ENCODE assay signal across 11 mouse cellular contexts in the genomic region with DNA sequence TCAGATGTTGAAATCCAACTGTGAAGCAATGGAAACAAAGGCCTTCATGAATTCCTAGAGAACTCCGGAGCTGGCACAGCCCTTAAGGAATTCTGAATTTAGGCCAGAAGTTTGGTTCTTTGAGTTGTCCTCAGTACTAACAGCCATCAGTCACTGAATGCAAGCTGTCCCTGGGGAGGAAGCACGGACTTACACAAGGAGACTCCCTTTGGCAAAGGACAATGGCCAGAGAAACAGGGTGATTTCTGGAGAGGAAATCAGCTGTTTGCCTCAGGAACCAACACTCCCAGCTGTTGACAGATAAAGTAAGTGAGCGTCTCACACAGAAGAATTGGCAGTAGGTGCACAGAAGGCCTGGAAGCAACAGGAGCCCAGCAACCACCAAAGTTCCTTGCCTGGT. TPM values are rescaled to one million over a fixed set of nuclear protein-coding genes. Genes with fewer than 3 reads are reported as not detected.
DNase-seq lines count a peak whose midpoint lies in the region; ATAC-seq and TF ChIP-seq lines count a peak whose summit lies in the region.
"Had no signal": no experiment of that assay in that cellular context is flagged by ENCODE, and none has a peak within 500 bp of the region (broad histone marks: within the 10 kb centered on the region; RNA-seq: fewer than 3 reads in every experiment).

No protein-coding gene starts in this region.

- no peak for TF ChIP-seq CTCF in liver, postnatal 0 days (IDR thresholded peaks at IDR 0.05; ENCODE audit: low read depth)
- no peak for TF ChIP-seq CTCF in kidney, adult 2 months (conservative IDR thresholded peaks at IDR 0.05; ENCODE audit: insufficient read depth, insufficient read length, low read depth, low read length)

- H3K27ac ChIP-seq in liver, postnatal 0 days (ENCODE audit: low read depth) = no peak overlapping the region
- H3K27ac ChIP-seq in kidney, adult 2 months (ENCODE audit: insufficient read depth, low read depth, low read length) = no peak overlapping the region
- H3K27ac ChIP-seq in forebrain, embryonic 11.5 days (ENCODE audit: low read depth, low read length) = no peak overlapping the region
- H3K27ac ChIP-seq: macrophage had no signal

- H3K4me3 ChIP-seq in liver, postnatal 0 days (ENCODE audit: low read depth, low read length) = no peak overlapping the region
- H3K4me3 ChIP-seq in kidney, adult 2 months (ENCODE audit: insufficient read depth, low read depth, low read length) = no peak overlapping the region
- H3K4me3 ChIP-seq in forebrain, embryonic 11.5 days (ENCODE audit: low read depth, low read length) = no peak overlapping the region

- TF ChIP-seq EP300 in liver, postnatal 0 days (IDR thresholded peaks at IDR 0.05; ENCODE audit: low read depth) = no peak

- no peak for TF ChIP-seq POLR2A in kidney, adult 2 months (IDR thresholded peaks at IDR 0.05; ENCODE audit: low read depth, low read length)

- ATAC-seq in liver, postnatal 0 days = peak; percentile 31; the same call in 1 of the 2 replicates
- ATAC-seq in granulocyte monocyte progenitor cell, adult 5-6 weeks (replicated peaks; ENCODE audit: poor library complexity, severe bottlenecking) = no peak
- ATAC-seq in forebrain, embryonic 11.5 days (replicated peaks; ENCODE audit: low FRiP score) = no peak

- no peaks in the 10 kb centered on the region for H3K9me3 ChIP-seq in liver, postnatal 0 days (ENCODE audit: low read length)
- H3K9me3 ChIP-seq in forebrain, embryonic 11.5 days (ENCODE audit: control insufficient read depth, low read length) = no peaks in the 10 kb centered on the region

- WGBS in liver, postnatal 0 days (ENCODE audit: insufficient replicate concordance) = 41% methylated on average over 3 of the region's 3 CpGs
- 52% methylated on average over 3 of the region's 3 CpGs for WGBS in kidney, adult 2 months
- 59% methylated on average over 3 of the region's 3 CpGs for WGBS in forebrain, embryonic 11.5 days

- no peak overlapping the region for H3K4me2 ChIP-seq in liver, postnatal 0 days (ENCODE audit: low read depth, low read length)
- H3K4me2 ChIP-seq in forebrain, embryonic 11.5 days (ENCODE audit: low read depth, low read length, severe bottlenecking) = no peak overlapping the region

- no peaks in the 10 kb centered on the region for H3K4me1 ChIP-seq in liver, postnatal 0 days (ENCODE audit: insufficient read depth)
- H3K4me1 ChIP-seq in kidney, adult 2 months (ENCODE audit: control insufficient read depth, insufficient read depth, low read length) = no peaks in the 10 kb centered on the region
- H3K4me1 ChIP-seq in forebrain, embryonic 11.5 days (replicated peaks; ENCODE audit: control insufficient read depth, insufficient read depth, low read length) = no peaks in the 10 kb centered on the region

- H3K27me3 ChIP-seq in liver, postnatal 0 days (ENCODE audit: insufficient read depth, low read length) = no peaks in the 10 kb centered on the region
- no peaks in the 10 kb centered on the region for H3K27me3 ChIP-seq in kidney, adult 2 months (replicated peaks; ENCODE audit: control insufficient read depth, insufficient read depth, low read length)
- H3K27me3 ChIP-seq in forebrain, embryonic 11.5 days (ENCODE audit: control insufficient read depth, insufficient read depth, low read length) = no peaks in the 10 kb centered on the region
- H3K27me3 ChIP-seq: CH12.LX had no signal

- H3K36me3 ChIP-seq in liver, postnatal 0 days (replicated peaks; ENCODE audit: insufficient read depth, low read length) = no peaks in the 10 kb centered on the region
- H3K36me3 ChIP-seq in kidney, adult 2 months (ENCODE audit: control insufficient read depth, insufficient read depth, low read length) = no peaks in the 10 kb centered on the region
- H3K36me3 ChIP-seq in forebrain, embryonic 11.5 days (ENCODE audit: control insufficient read depth, insufficient read depth, low read length) = no peaks in the 10 kb centered on the region

- no peak overlapping the region for H3K9ac ChIP-seq in liver, postnatal 0 days (replicated peaks)
- no peak overlapping the region for H3K9ac ChIP-seq in forebrain, embryonic 11.5 days (ENCODE audit: low read length)

- DNase-seq in liver, postnatal 0 days = no peak
- DNase-seq in liver = no peak
- DNase-seq in gastrocnemius, postnatal 10 days = peak; percentile 11
- peak; percentile 91 for DNase-seq in kidney, adult 2 months
- DNase-seq in mesoderm, embryonic 11.5 days (ENCODE audit: low read depth, low spot score) = peak; percentile 31
- DNase-seq in urinary bladder, adult 2 months (ENCODE audit: low spot score) = no peak
- no peak for DNase-seq in forebrain, embryonic 11.5 days (ENCODE audit: low spot score)
- DNase-seq: cerebellum, adult 2 months had no signal

RNA-seq across cellular contexts. Expression of a gene that starts 56.8 kb away (rescaled TPM):
- polyA plus RNA-seq in liver, postnatal 0 days (2015; fragmentation: Nextera tagmentation; extraction: Ambion mirVana) = 33.3 and 37.0 TPM in 2 replicates
- 10 to 100 TPM; 69.6 to 77.5 TPM for total RNA-seq in gastrocnemius, postnatal 10 days (2021)
- polyA plus RNA-seq in kidney, adult 2 months (2012; rRNA removed) = 12.3 and 13.3 TPM in 2 replicates
- 32.1 and 40.7 TPM in 2 replicates for total RNA-seq in granulocyte monocyte progenitor cell, adult 5-6 weeks (2014; fragmentation: Nextera tagmentation)
- 54.3 and 61.8 TPM in 2 replicates for total RNA-seq in granulocyte monocyte progenitor cell, adult 5-6 weeks (2017)
- polyA plus RNA-seq in urinary bladder, adult 2 months (2012; rRNA removed) = 38.5 and 49.5 TPM in 2 replicates
- polyA plus RNA-seq in forebrain, embryonic 11.5 days (2014; fragmentation: Nextera tagmentation; extraction: Ambion mirVana) = 81.8 and 83.3 TPM in 2 replicates

Comparison
In these comparisons a context has a peak if more than half of its experiments do, and no peak if none do; other contexts are left out.
1. DNase-seq: peak in gastrocnemius, postnatal 10 days (single experiment), kidney, adult 2 months (single experiment) and mesoderm, embryonic 11.5 days (single experiment); none in liver, postnatal 0 days (single experiment), liver (single experiment), urinary bladder, adult 2 months (single experiment) and forebrain, embryonic 11.5 days (single experiment).